Mouse (Mus musculus) lung, adult 2 months (tissue): ENCODE results near the gene Fam169b. TPM values are rescaled to one million over a fixed set of nuclear protein-coding genes. Genes with fewer than 3 reads are reported as not detected.

Experiments
- DNase-seq: peaks from one replicate; pipeline ENCODE4 v3.0.0; 2022
- H3K4me1 ChIP-seq: fragments of 200-500 bp; 2 replicates; pipeline ENCODE4 v1.6.1; 2011; ENCODE audit warnings: low read length; ENCODE audit not compliant: control insufficient read depth, insufficient read depth
- H3K4me3 ChIP-seq: fragments of 200-500 bp; replicated peaks from 2 replicates; pipeline ENCODE3; 2011; ENCODE audit warnings: low read depth, mild to moderate bottlenecking, control low read depth, low read length; ENCODE audit errors: extremely low read depth
- CTCF ChIP-seq: fragments of 200-500 bp; IDR thresholded peaks from 2 replicates; pipeline ENCODE4 v1.5.1; 2011; ENCODE audit warnings: mild to moderate bottlenecking, low read length, control low read depth; ENCODE audit not compliant: insufficient read depth
- POLR2A ChIP-seq: fragments of 200-500 bp; IDR thresholded peaks from 2 replicates; pipeline ENCODE4 v1.6.1; 2011; ENCODE audit warnings: low read depth, mild to moderate bottlenecking, control low read depth, low read length, borderline replicate concordance; ENCODE audit errors: extremely low read depth
- WGBS: fragments of 180-500 bp; shearing (Covaris S2); methylation state at CpG from one replicate; pipeline ENCODE4 v1.1.7; 2018; 5-methylcytosine and 5-hydroxymethylcytosine counted together
- polyA plus RNA-seq: library from polyadenylated mRNA; depleted of rRNA; stranded (reverse); fragments of >200 nt; gene quantifications from 2 replicates; pipeline ENCODE4 v1.2.3, GENCODE M21; 2012

Gene Fam169b
- polyA plus RNA-seq, 1 experiment, result 3.7 TPM

DNA sequence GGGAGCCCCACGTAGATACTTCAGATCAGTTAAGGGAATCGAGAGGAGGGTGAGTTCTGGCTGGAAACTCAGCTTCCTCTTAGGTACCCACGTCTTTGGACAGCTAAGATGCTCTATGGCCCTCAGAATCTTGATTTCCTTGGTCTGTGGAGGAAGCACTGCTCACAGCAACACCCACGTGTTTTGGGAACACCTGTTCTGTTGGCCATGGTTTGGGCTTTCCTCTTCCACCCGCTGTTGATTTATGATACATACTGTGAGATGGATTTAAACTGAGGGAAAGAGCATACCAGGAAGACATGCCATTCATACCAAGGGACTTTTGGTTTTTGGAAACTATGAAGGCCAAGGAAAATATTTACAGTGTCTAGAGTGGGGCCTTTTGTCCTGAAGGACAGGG, 38.8 kb downstream of the Fam169b start:
- Histone ChIP-seq H3K4me1 (no peaks in the 10 kb centered on the region), H3K4me3 (no peak overlapping the region)
- DNase-seq, result no peak
- 62% methylated on average over 5 of the region's 5 CpGs for WGBS
- TF ChIP-seq POLR2A (no peak), CTCF (no peak)

GRCm38 (mm10) chr7:68313038-68313782, 39.6 kb downstream of the Fam169b start:
- TF ChIP-seq POLR2A (no peak), CTCF (no peak)
- Histone ChIP-seq H3K4me3 (no peak overlapping the region), H3K4me1 (no peaks in the 10 kb centered on the region)
- 62% methylated on average over 14 of the region's 14 CpGs for whole genome bisulfite sequencing
- no peak for DNase-seq

GRCm38 (mm10) chr7:68314286-68314685, 40.6 kb downstream of the Fam169b start:
- WGBS, result 59% methylated on average over 1 of the region's 1 CpGs

GRCm38 (mm10) chr7:68315068-68315467, 41.4 kb downstream of the Fam169b start:
- Histone ChIP-seq H3K4me1 (no peaks in the 10 kb centered on the region), H3K4me3 (no peak overlapping the region)
- TF ChIP-seq POLR2A (no peak), CTCF (no peak)
- 72% methylated on average over 4 of the region's 4 CpGs for WGBS
- DNase-seq, result no peak

More at GRCm38 (mm10) chr7:68314286-68314685, 40.6 kb downstream of the Fam169b start:
- Histone ChIP-seq H3K4me1 (no peaks in the 10 kb centered on the region), H3K4me3 (no peak overlapping the region)
- TF ChIP-seq POLR2A, result no peak
- TF ChIP-seq CTCF, result no peak
- no peak for DNase-seq

GRCm38 (mm10) chr7:68318006-68318788, 44.6 kb downstream of the Fam169b start:
- no peak for DNase-seq
- Histone ChIP-seq H3K4me1 (no peaks in the 10 kb centered on the region), H3K4me3 (no peak overlapping the region)
- whole genome bisulfite sequencing, result 75% methylated on average over 16 of the region's 16 CpGs
- TF ChIP-seq CTCF (no peak), POLR2A (no peak)

- no peak for DNase-seq
- TF ChIP-seq CTCF (no peak), POLR2A (no peak)
- no peak overlapping the region for H3K4me3 ChIP-seq
- 81% methylated on average over 6 of the region's 6 CpGs for WGBS
- no peaks in the 10 kb centered on the region for H3K4me1 ChIP-seq
These were observed 45.3 kb downstream of the Fam169b start for GRCm38 (mm10) chr7:68318979-68319378.

DNA sequence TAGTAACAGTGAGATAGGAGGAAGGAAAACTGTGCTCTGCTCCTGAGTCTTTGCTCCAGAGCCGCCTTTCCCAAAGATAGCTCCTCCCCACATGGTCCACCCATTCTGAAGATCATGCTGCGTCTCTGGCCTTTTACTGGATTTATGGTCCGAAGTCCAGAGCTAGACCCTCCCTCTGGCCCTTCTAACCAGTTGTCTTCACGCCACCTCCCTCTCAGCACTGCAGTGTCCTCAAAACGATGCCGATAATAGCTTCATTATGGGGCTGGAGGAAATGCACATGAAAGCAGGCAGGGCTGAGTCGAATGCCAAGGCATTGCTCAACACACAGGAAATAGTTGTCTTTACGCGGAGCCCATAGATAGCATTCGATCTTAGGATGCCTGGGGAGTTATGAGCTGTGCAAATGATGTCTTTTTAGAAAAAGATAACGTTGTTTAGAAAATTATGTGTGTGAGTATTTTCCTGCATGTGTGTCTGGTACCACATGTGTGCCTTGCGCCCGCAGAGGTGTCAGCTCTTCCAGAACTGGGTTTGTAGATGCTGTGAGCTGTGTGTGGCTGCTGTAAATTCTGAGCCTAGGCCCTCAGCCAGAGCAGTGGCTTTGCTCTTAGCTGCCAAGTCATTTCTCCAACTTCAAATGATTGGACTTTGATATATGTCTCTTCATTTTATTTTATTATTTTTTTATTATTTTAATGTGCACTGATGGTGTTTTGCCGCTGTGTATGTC, 46.6 kb downstream of the Fam169b start:
- DNase-seq, result no peak

GRCm38 (mm10) chr7:68323051-68323450, 49.4 kb downstream of the Fam169b start:
- no peak for DNase-seq
- Histone ChIP-seq H3K4me1 (no peaks in the 10 kb centered on the region), H3K4me3 (no peak overlapping the region)
- WGBS, result 72% methylated on average over 6 of the region's 6 CpGs
- TF ChIP-seq POLR2A (no peak), CTCF (no peak)

More for the DNA sequence above, 46.6 kb downstream of the Fam169b start:
- 31% methylated on average over 14 of the region's 14 CpGs for WGBS
- Histone ChIP-seq H3K4me1 (no peaks in the 10 kb centered on the region), H3K4me3 (no peak overlapping the region)
- TF ChIP-seq POLR2A (no peak), CTCF (no peak)

GRCm38 (mm10) chr7:68326190-68326722, 52.6 kb downstream of the Fam169b start:
- no peak for TF ChIP-seq POLR2A
- TF ChIP-seq CTCF, result no peak
- DNase-seq, result no peak
- H3K4me1 ChIP-seq, result no peaks in the 10 kb centered on the region
- WGBS, result 65% methylated on average over 7 of the region's 7 CpGs
- H3K4me3 ChIP-seq, result no peak overlapping the region
